Mouse (Mus musculus): ENCODE measurements around the gene Amh.

- TF ChIP-seq POLR2A (IDR thresholded peaks at IDR 0.05; ENCODE audit: insufficient read depth, low read depth, low read length) (no peak), EP300 (IDR thresholded peaks at IDR 0.05; ENCODE audit: insufficient read depth, low read depth, low read length) (no peak)
Measured at GRCm38 (mm10) chr10:80819406-80819805, 14.4 kb downstream of the Amh start.
